Mouse (Mus musculus): Measurements from ENCODE around the gene Gm5108.

DNA sequence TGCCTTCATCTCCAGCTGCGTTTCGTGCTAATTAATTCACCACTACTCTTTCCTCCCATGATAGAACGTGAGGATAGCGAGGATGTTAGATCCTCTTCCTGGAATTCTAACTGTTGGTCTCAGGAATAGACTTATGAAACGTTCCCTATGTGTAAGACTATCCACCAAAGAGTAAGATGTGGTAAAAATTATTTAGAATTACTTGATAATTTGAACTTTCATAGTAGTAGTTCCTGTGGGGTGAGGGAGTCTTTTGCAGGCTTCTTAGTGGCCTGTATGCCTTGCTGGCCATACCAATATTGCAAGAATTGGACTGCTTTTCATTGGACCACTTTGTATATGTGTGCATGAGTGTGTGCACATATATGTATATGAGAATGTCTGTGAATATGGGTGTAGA, 4.9 kb downstream of the Gm5108 start, which contains the start of gene Gm21905:
- TF ChIP-seq CTCF (conservative IDR thresholded peaks at IDR 0.05; ENCODE audit: low read length): no peak
- no peak for TF ChIP-seq NANOG (IDR thresholded peaks at IDR 0.05; ENCODE audit: borderline replicate concordance, low read length)
- TF ChIP-seq POU5F1 (IDR thresholded peaks at IDR 0.05; ENCODE audit: borderline replicate concordance, low read length): no peak

Measured in E14TG2a.4 (cell line).